Mouse (Mus musculus) neural tube, embryonic 15.5 days (tissue): ENCODE data around the gene Best1. TPM values are rescaled to one million over a fixed set of nuclear protein-coding genes. Genes with fewer than 3 reads are reported as not detected.

ENCODE experiments used
- ATAC-seq: fragments of 200-750 bp; cut with Nextera tagmentation; 2 replicates; pipeline ENCODE4 v1.8.0; 2017; ENCODE audit warnings: mild to moderate bottlenecking, moderate TSS enrichment, moderate library complexity; ENCODE audit not compliant: low FRiP score
- H3K27ac ChIP-seq: fragments of 300-500 bp; sonication (generic); replicated peaks from 2 replicates; pipeline ENCODE4 v1.5.1; 2015; ENCODE audit warnings: mild to moderate bottlenecking, inconsistent platforms
- H3K27me3 ChIP-seq: fragments of 300-500 bp; sonication (generic); replicated peaks from 2 replicates; pipeline ENCODE4 v1.6.1; 2015; ENCODE audit warnings: inconsistent platforms
- H3K36me3 ChIP-seq: fragments of 300-500 bp; sonication (generic); 2 replicates; pipeline ENCODE4 v1.6.1; 2015; ENCODE audit warnings: inconsistent platforms
- H3K4me1 ChIP-seq: fragments of 300-500 bp; sonication (generic); 2 replicates; pipeline ENCODE4 v1.6.1; 2015; ENCODE audit warnings: inconsistent platforms
- H3K4me2 ChIP-seq: fragments of 300-500 bp; sonication (generic); 2 replicates; pipeline ENCODE4 v1.6.1; 2015; ENCODE audit warnings: inconsistent platforms, mild to moderate bottlenecking, moderate library complexity
- H3K4me3 ChIP-seq: fragments of 300-500 bp; sonication (generic); replicated peaks from 2 replicates; pipeline ENCODE4 v1.5.1; 2015; ENCODE audit warnings: mild to moderate bottlenecking, inconsistent platforms
- H3K9ac ChIP-seq: fragments of 300-500 bp; sonication (generic); replicated peaks from 2 replicates; pipeline ENCODE4 v1.6.1; 2015; ENCODE audit warnings: mild to moderate bottlenecking, inconsistent platforms
- H3K9me3 ChIP-seq: fragments of 300-500 bp; sonication (generic); replicated peaks from 2 replicates; pipeline ENCODE4 v1.6.1; 2016; ENCODE audit warnings: inconsistent platforms
- WGBS: fragments of 180-500 bp; shearing (Covaris S2); methylation state at CpG from one replicate; pipeline ENCODE4 v1.1.7; 2015; ENCODE audit warnings: mixed read lengths; 5-methylcytosine and 5-hydroxymethylcytosine counted together
- polyA plus RNA-seq: library from polyadenylated mRNA; unstranded; fragments of >200 nt; fragmentation: Nextera tagmentation; extraction: Ambion mirVana; gene quantifications from 2 replicates; pipeline ENCODE4 v1.2.1, GENCODE M21; 2015

Gene Best1
- polyA plus RNA-seq, 1 experiment from 2014 or later = 2.3 TPM

- ATAC-seq = peak; percentile 78
- H3K4me3 ChIP-seq = no peak overlapping the region
- no peaks in the 10 kb centered on the region for H3K9me3 ChIP-seq
- H3K4me2 ChIP-seq = peak overlapping the region; percentile 17; the same call in 1 of the 2 replicates
- no peak overlapping the region for H3K9ac ChIP-seq
- H3K27ac ChIP-seq = peak overlapping the region; percentile 78
- 31% methylated on average over 7 of the region's 7 CpGs for WGBS
- peaks cover 11% of the 10 kb centered on the region; the same call in 1 of the 2 replicates for H3K4me1 ChIP-seq
- no peaks in the 10 kb centered on the region for H3K27me3 ChIP-seq
- H3K36me3 ChIP-seq = no peaks in the 10 kb centered on the region
These were observed 47.2 kb downstream of the Best1 start for GRCm38 (mm10) chr19:9954055-9954810.

- H3K4me3 ChIP-seq = no peak overlapping the region
- no peak overlapping the region for H3K4me2 ChIP-seq
- H3K27ac ChIP-seq = no peak overlapping the region
- no peak for ATAC-seq
- no peak overlapping the region for H3K9ac ChIP-seq
- no peaks in the 10 kb centered on the region for H3K36me3 ChIP-seq
- peaks cover 11% of the 10 kb centered on the region; the same call in 1 of the 2 replicates for H3K4me1 ChIP-seq
- H3K9me3 ChIP-seq = no peaks in the 10 kb centered on the region
- no peaks in the 10 kb centered on the region for H3K27me3 ChIP-seq
- 89% methylated on average over 3 of the region's 3 CpGs for WGBS
These were observed 48.5 kb downstream of the Best1 start for GRCm38 (mm10) chr19:9952912-9953311.

- Histone ChIP-seq H3K27me3 (no peaks in the 10 kb centered on the region), H3K4me3 (no peak overlapping the region), H3K9me3 (no peaks in the 10 kb centered on the region), H3K9ac (no peak overlapping the region), H3K36me3 (no peaks in the 10 kb centered on the region), H3K4me2 (no peak overlapping the region), H3K4me1 (peaks cover 11% of the 10 kb centered on the region; the same call in 1 of the 2 replicates), H3K27ac (no peak overlapping the region)
- ATAC-seq = no peak
- 77% methylated on average over 3 of the region's 3 CpGs for WGBS
These were observed 49.0 kb downstream of the Best1 start for GRCm38 (mm10) chr19:9952390-9952789.

- no peak overlapping the region for H3K9ac ChIP-seq
- H3K27me3 ChIP-seq = no peaks in the 10 kb centered on the region
- WGBS = 75% methylated on average over 3 of the region's 3 CpGs
- H3K4me2 ChIP-seq = no peak overlapping the region
- H3K27ac ChIP-seq = no peak overlapping the region
- H3K4me1 ChIP-seq = no peaks in the 10 kb centered on the region
- H3K36me3 ChIP-seq = no peaks in the 10 kb centered on the region
- H3K4me3 ChIP-seq = no peak overlapping the region
- H3K9me3 ChIP-seq = no peaks in the 10 kb centered on the region
- no peak for ATAC-seq
These were observed 54.4 kb downstream of the Best1 start for GRCm38 (mm10) chr19:9946986-9947385.

- Histone ChIP-seq H3K27me3 (no peaks in the 10 kb centered on the region), H3K9ac (no peak overlapping the region), H3K4me3 (no peak overlapping the region), H3K36me3 (no peaks in the 10 kb centered on the region), H3K27ac (no peak overlapping the region), H3K4me2 (no peak overlapping the region), H3K9me3 (no peaks in the 10 kb centered on the region), H3K4me1 (no peaks in the 10 kb centered on the region)
- ATAC-seq = no peak
- 90% methylated on average over 8 of the region's 8 CpGs for WGBS
These were observed 55.5 kb downstream of the Best1 start for GRCm38 (mm10) chr19:9945800-9946564.

GRCm38 (mm10) chr19:9942539-9943533 is 58.6 kb downstream of the Best1 start:
- Histone ChIP-seq H3K36me3 (no peaks in the 10 kb centered on the region), H3K4me1 (no peaks in the 10 kb centered on the region), H3K9ac (no peak overlapping the region), H3K4me2 (no peak overlapping the region), H3K27me3 (no peaks in the 10 kb centered on the region), H3K27ac (no peak overlapping the region), H3K4me3 (no peak overlapping the region), H3K9me3 (no peaks in the 10 kb centered on the region)
- WGBS = 63% methylated on average over 10 of the region's 10 CpGs
- no peak for ATAC-seq

GRCm38 (mm10) chr19:9941809-9942208 is 59.6 kb downstream of the Best1 start:
- no peaks in the 10 kb centered on the region for H3K36me3 ChIP-seq
- no peaks in the 10 kb centered on the region for H3K9me3 ChIP-seq
- no peak overlapping the region for H3K27ac ChIP-seq
- WGBS = 75% methylated on average over 1 of the region's 1 CpGs
- no peak overlapping the region for H3K4me2 ChIP-seq
- no peaks in the 10 kb centered on the region for H3K4me1 ChIP-seq
- H3K4me3 ChIP-seq = no peak overlapping the region
- no peak overlapping the region for H3K9ac ChIP-seq
- no peaks in the 10 kb centered on the region for H3K27me3 ChIP-seq
- ATAC-seq = no peak

- Histone ChIP-seq H3K27me3 (no peaks in the 10 kb centered on the region), H3K4me3 (no peak overlapping the region), H3K9ac (no peak overlapping the region), H3K36me3 (no peaks in the 10 kb centered on the region), H3K4me1 (no peaks in the 10 kb centered on the region), H3K27ac (no peak overlapping the region), H3K9me3 (no peaks in the 10 kb centered on the region), H3K4me2 (no peak overlapping the region)
- 12% methylated on average over 4 of the region's 4 CpGs for WGBS
- ATAC-seq = no peak
These were observed 60.5 kb downstream of the Best1 start for GRCm38 (mm10) chr19:9940903-9941302.

- Histone ChIP-seq H3K27me3 (no peaks in the 10 kb centered on the region), H3K27ac (no peak overlapping the region), H3K9ac (no peak overlapping the region), H3K4me1 (no peaks in the 10 kb centered on the region), H3K9me3 (no peaks in the 10 kb centered on the region), H3K4me3 (no peak overlapping the region), H3K4me2 (no peak overlapping the region), H3K36me3 (no peaks in the 10 kb centered on the region)
- 75% methylated on average over 7 of the region's 7 CpGs for WGBS
- ATAC-seq = no peak
These were observed 61.6 kb downstream of the Best1 start for GRCm38 (mm10) chr19:9939841-9940240.

- 79% methylated on average over 13 of the region's 13 CpGs for WGBS
- no peaks in the 10 kb centered on the region for H3K36me3 ChIP-seq
- H3K9me3 ChIP-seq = no peaks in the 10 kb centered on the region
- no peaks in the 10 kb centered on the region for H3K27me3 ChIP-seq
- no peak overlapping the region for H3K27ac ChIP-seq
- H3K9ac ChIP-seq = no peak overlapping the region
- H3K4me3 ChIP-seq = no peak overlapping the region
- no peak overlapping the region for H3K4me2 ChIP-seq
- no peaks in the 10 kb centered on the region for H3K4me1 ChIP-seq
- no peak for ATAC-seq
These were observed 62.6 kb downstream of the Best1 start for GRCm38 (mm10) chr19:9938824-9939303.

GRCm38 (mm10) chr19:9938156-9938823 is 63.1 kb downstream of the Best1 start:
- Histone ChIP-seq H3K9ac (no peak overlapping the region), H3K4me2 (no peak overlapping the region), H3K4me1 (no peaks in the 10 kb centered on the region), H3K36me3 (no peaks in the 10 kb centered on the region), H3K27me3 (no peaks in the 10 kb centered on the region), H3K27ac (no peak overlapping the region), H3K4me3 (no peak overlapping the region), H3K9me3 (no peaks in the 10 kb centered on the region)
- WGBS = 87% methylated on average over 6 of the region's 6 CpGs
- no peak for ATAC-seq
